Mouse (Mus musculus): ENCODE measurements around the gene Msrb2. TPM values are rescaled to one million over a fixed set of nuclear protein-coding genes. Genes with fewer than 3 reads are reported as not detected.
A peak's percentile ranks its signal among the peaks of the same experiment; 100 is the strongest.

The Msrb2 gene
- polyA plus RNA-seq, 1 experiment = 2.7 TPM

DNA sequence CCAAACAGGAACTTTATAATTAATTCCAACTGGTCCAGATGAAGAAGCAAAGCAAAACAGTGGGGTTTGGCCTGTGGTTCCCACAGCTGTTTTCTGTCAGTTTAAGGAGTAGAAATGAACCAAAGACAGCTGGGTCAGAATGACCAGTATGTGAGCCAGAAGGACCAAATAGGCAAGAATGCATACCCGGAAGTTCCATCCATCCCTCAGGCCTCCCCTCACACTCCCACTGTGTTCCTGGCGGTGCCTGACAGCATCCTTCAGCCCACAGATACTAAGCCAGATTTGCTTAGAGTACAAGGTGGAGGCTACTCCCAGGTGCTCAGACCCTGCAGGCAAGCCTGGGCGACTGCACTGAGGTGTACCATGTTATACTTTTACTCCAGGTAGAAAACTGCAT, 35.3 kb downstream of the Msrb2 start:
- no peak overlapping the region for H3ac ChIP-seq (ENCODE audit: control insufficient read depth, insufficient read length, low read depth)
- no peaks in the 10 kb centered on the region for H3K79me3 ChIP-seq (ENCODE audit: low read depth)
- no peaks in the 10 kb centered on the region for H3K36me3 ChIP-seq (ENCODE audit: control insufficient read depth, insufficient read depth)
- H3K27me3 ChIP-seq (ENCODE audit: control insufficient read depth, insufficient read depth, insufficient read length) = no peaks in the 10 kb centered on the region
- H3K79me2 ChIP-seq (ENCODE audit: control insufficient read depth, insufficient read depth) = no peaks in the 10 kb centered on the region
- H3K4me3 ChIP-seq (ENCODE audit: insufficient read depth, poor library complexity, severe bottlenecking) = no peak overlapping the region
- TF ChIP-seq MYOD1 (IDR thresholded peaks at IDR 0.05; ENCODE audit: control insufficient read depth, insufficient read length, low read depth) (no peak), FOSL1 (IDR thresholded peaks at IDR 0.05; ENCODE audit: insufficient read depth, low read length, poor library complexity, severe bottlenecking) (no peak), CTCF (IDR thresholded peaks at IDR 0.05; ENCODE audit: control insufficient read depth, insufficient read depth, insufficient read length) (no peak), CEBPB (IDR thresholded peaks at IDR 0.05; ENCODE audit: low read depth) (no peak), USF1 (IDR thresholded peaks at IDR 0.05; ENCODE audit: low read depth) (no peak), MYOG (IDR thresholded peaks at IDR 0.05; ENCODE audit: control insufficient read depth, extremely low read depth, insufficient read length) (no peak), MAX (IDR thresholded peaks at IDR 0.05) (no peak)

DNA sequence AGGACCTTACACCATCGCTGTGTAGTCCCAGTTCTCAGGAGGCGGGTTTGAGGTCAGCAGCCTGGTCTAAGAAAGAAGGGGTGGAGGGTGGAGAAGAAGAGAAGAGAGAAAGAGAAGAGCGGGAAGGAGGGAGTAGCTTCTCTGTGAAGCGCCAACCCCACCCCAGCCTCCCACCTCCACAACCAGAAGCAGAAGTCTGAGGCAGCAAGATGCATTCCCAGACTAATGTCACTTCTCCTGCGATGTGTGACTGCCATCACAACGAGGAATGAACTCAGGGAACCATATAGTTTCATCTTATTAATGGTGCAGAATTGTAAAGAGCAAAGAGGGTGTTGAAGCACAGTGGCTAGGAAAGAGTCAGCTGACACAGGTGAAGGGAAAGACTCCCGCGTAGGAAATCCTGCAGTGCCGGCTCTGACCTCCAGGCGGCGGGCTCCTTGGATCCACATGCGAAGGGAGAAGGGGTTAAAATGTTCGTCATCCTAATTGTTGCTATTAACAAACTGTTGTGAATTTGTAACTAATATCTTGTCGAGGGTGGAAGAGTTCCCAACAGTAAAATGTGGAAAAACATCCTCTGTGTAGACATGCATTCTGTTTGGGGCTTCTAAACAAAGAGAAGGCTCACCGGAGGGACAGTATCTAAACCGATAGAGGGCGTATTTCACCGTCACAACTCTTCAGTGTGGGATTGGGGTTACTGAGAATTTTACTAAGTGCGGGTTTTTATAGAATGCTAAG, 43.2 kb downstream of the Msrb2 start:
- Histone ChIP-seq H3K4me3 (ENCODE audit: insufficient read depth, poor library complexity, severe bottlenecking) (no peak overlapping the region), H3K79me2 (ENCODE audit: control insufficient read depth, insufficient read depth) (no peaks in the 10 kb centered on the region)
- TF ChIP-seq FOSL1 (IDR thresholded peaks at IDR 0.05; ENCODE audit: insufficient read depth, low read length, poor library complexity, severe bottlenecking) (no peak), CEBPB (IDR thresholded peaks at IDR 0.05; ENCODE audit: low read depth) (no peak), USF1 (IDR thresholded peaks at IDR 0.05; ENCODE audit: low read depth) (no peak), MYOG (IDR thresholded peaks at IDR 0.05; ENCODE audit: control insufficient read depth, extremely low read depth, insufficient read length) (no peak), MAX (IDR thresholded peaks at IDR 0.05) (no peak), CTCF (IDR thresholded peaks at IDR 0.05; ENCODE audit: control insufficient read depth, insufficient read depth, insufficient read length) (peak; percentile 9), MYOD1 (IDR thresholded peaks at IDR 0.05; ENCODE audit: control insufficient read depth, insufficient read length, low read depth) (no peak)

DNA sequence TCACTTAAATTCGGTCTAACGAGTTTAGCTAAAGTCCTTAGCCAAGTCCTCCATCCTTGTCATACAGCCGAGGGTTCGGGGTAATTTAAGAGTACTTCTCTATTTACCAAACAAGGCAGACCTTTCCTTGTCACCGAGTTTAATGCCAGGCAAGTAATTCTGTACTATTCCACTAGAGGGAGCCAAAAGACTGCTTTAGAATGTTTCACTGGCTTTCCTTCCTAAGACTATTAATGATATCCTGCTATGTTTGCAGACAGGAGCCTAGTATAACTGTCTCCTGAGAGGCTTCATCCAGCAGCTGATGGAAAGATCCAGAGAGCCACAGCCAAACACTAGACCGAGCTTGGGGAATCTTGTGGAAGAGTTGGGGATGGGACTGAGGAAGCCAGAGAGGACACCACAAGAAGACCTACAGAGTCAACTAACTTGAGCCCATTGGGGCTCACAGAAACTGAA, 43.9 kb downstream of the Msrb2 start:
- H3K27me3 ChIP-seq (ENCODE audit: control insufficient read depth, insufficient read depth, insufficient read length) = peaks cover 3% of the 10 kb centered on the region
- no peak overlapping the region for H3ac ChIP-seq (ENCODE audit: control insufficient read depth, insufficient read length, low read depth)
- H3K79me3 ChIP-seq (ENCODE audit: low read depth) = no peaks in the 10 kb centered on the region
- H3K36me3 ChIP-seq (ENCODE audit: control insufficient read depth, insufficient read depth) = no peaks in the 10 kb centered on the region
- H3K4me3 ChIP-seq (ENCODE audit: insufficient read depth, poor library complexity, severe bottlenecking) = no peak overlapping the region
- TF ChIP-seq CEBPB (IDR thresholded peaks at IDR 0.05; ENCODE audit: low read depth) (no peak), USF1 (IDR thresholded peaks at IDR 0.05; ENCODE audit: low read depth) (no peak), MYOG (IDR thresholded peaks at IDR 0.05; ENCODE audit: control insufficient read depth, extremely low read depth, insufficient read length) (no peak), MAX (IDR thresholded peaks at IDR 0.05) (no peak), FOSL1 (IDR thresholded peaks at IDR 0.05; ENCODE audit: insufficient read depth, low read length, poor library complexity, severe bottlenecking) (no peak), MYOD1 (IDR thresholded peaks at IDR 0.05; ENCODE audit: control insufficient read depth, insufficient read length, low read depth) (no peak), CTCF (IDR thresholded peaks at IDR 0.05; ENCODE audit: control insufficient read depth, insufficient read depth, insufficient read length) (no peak)
- H3K79me2 ChIP-seq (ENCODE audit: control insufficient read depth, insufficient read depth) = no peaks in the 10 kb centered on the region

More for the DNA sequence above, 43.2 kb downstream of the Msrb2 start:
- H3K79me3 ChIP-seq (ENCODE audit: low read depth) = no peaks in the 10 kb centered on the region
- peaks cover 3% of the 10 kb centered on the region for H3K27me3 ChIP-seq (ENCODE audit: control insufficient read depth, insufficient read depth, insufficient read length)
- H3K36me3 ChIP-seq (ENCODE audit: control insufficient read depth, insufficient read depth) = no peaks in the 10 kb centered on the region
- H3ac ChIP-seq (ENCODE audit: control insufficient read depth, insufficient read length, low read depth) = no peak overlapping the region

DNA sequence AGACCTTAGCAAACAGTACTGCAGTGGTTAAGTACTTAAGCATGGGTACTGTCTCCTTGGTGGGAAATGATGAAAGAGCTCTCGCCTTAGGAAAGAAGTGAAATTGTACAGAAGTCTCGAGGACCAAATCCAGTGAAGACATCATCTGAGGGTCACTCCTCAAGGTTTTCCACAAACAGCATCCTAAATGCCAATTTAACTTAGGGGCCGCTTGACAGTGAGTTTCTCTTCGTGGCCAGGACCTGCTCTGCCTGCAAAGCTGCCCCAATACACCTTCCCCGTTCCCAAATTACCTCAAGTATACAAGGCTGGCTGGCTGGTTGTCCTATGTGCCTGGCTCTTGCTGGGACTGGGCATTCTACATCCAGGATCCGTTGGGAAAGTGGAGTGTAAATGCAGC, 44.8 kb downstream of the Msrb2 start:
- Histone ChIP-seq H3K27me3 (ENCODE audit: control insufficient read depth, insufficient read depth, insufficient read length) (peaks cover 3% of the 10 kb centered on the region), H3K79me2 (ENCODE audit: control insufficient read depth, insufficient read depth) (no peaks in the 10 kb centered on the region), H3K79me3 (ENCODE audit: low read depth) (no peaks in the 10 kb centered on the region)

DNA sequence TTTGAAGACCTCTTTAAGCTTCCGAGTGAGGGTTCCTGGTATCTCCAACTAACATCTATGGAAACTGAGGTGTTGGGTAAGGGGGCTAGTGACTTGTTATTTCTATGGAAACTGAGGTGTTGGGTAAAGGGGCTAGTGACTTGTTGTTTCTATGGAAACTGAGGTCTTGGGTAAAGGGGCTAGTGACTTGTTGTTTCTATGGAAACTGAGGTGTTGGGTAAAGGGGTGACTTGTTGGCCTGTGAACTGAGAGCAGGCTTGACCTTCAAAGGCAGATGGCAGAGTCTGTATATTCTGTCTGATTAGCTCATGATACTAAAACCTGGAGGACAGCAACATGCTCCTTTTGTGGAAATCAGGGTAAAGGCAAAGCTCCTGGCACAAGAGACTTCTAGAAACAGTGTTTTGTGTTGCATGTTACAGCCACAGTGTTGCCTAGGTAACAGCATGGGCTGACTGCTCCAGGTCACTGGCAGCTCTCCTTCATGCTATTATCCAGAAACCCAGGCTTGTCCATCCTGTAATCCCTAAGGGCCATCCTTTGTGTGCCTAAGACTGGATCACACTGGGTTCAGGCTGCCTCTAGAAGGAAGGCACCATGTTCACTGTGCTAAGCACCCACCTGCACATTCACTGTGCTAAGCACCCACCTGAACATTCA, 48.6 kb downstream of the Msrb2 start:
- H3ac ChIP-seq (ENCODE audit: control insufficient read depth, insufficient read length, low read depth) = no peak overlapping the region
- H3K27me3 ChIP-seq (ENCODE audit: control insufficient read depth, insufficient read depth, insufficient read length) = peaks cover 3% of the 10 kb centered on the region
- TF ChIP-seq MYOG (IDR thresholded peaks at IDR 0.05; ENCODE audit: control insufficient read depth, extremely low read depth, insufficient read length) (no peak), USF1 (IDR thresholded peaks at IDR 0.05; ENCODE audit: low read depth) (no peak), CTCF (IDR thresholded peaks at IDR 0.05; ENCODE audit: control insufficient read depth, insufficient read depth, insufficient read length) (no peak), MYOD1 (IDR thresholded peaks at IDR 0.05; ENCODE audit: control insufficient read depth, insufficient read length, low read depth) (no peak), MAX (IDR thresholded peaks at IDR 0.05) (no peak), FOSL1 (IDR thresholded peaks at IDR 0.05; ENCODE audit: insufficient read depth, low read length, poor library complexity, severe bottlenecking) (no peak), CEBPB (IDR thresholded peaks at IDR 0.05; ENCODE audit: low read depth) (no peak)
- H3K36me3 ChIP-seq (ENCODE audit: control insufficient read depth, insufficient read depth) = no peaks in the 10 kb centered on the region
- no peaks in the 10 kb centered on the region for H3K79me3 ChIP-seq (ENCODE audit: low read depth)
- H3K4me3 ChIP-seq (ENCODE audit: insufficient read depth, poor library complexity, severe bottlenecking) = no peak overlapping the region
- H3K79me2 ChIP-seq (ENCODE audit: control insufficient read depth, insufficient read depth) = no peaks in the 10 kb centered on the region

More for the DNA sequence above, 44.8 kb downstream of the Msrb2 start:
- Histone ChIP-seq H3K4me3 (ENCODE audit: insufficient read depth, poor library complexity, severe bottlenecking) (no peak overlapping the region), H3ac (ENCODE audit: control insufficient read depth, insufficient read length, low read depth) (no peak overlapping the region), H3K36me3 (ENCODE audit: control insufficient read depth, insufficient read depth) (no peaks in the 10 kb centered on the region)
- TF ChIP-seq FOSL1 (IDR thresholded peaks at IDR 0.05; ENCODE audit: insufficient read depth, low read length, poor library complexity, severe bottlenecking) (no peak), CEBPB (IDR thresholded peaks at IDR 0.05; ENCODE audit: low read depth) (no peak), USF1 (IDR thresholded peaks at IDR 0.05; ENCODE audit: low read depth) (no peak), MAX (IDR thresholded peaks at IDR 0.05) (no peak), CTCF (IDR thresholded peaks at IDR 0.05; ENCODE audit: control insufficient read depth, insufficient read depth, insufficient read length) (no peak), MYOG (IDR thresholded peaks at IDR 0.05; ENCODE audit: control insufficient read depth, extremely low read depth, insufficient read length) (no peak), MYOD1 (IDR thresholded peaks at IDR 0.05; ENCODE audit: control insufficient read depth, insufficient read length, low read depth) (no peak)

Measured in C2C12 (cell line).